Mouse (Mus musculus) E14TG2a.4 (cell line): ENCODE results near the gene Rgs10.
"Not testable (repeated sequence)": the region's sequence is repeated elsewhere in the genome, so short reads cannot be mapped to it uniquely, and the experiment has no call there.

Source experiments
- H3K27me3 ChIP-seq: 2 replicates; pipeline ENCODE4 v1.6.1; 2014; ENCODE audit warnings: low read length, control low read depth; ENCODE audit not compliant: insufficient read depth
- H3K36me3 ChIP-seq: 2 replicates; pipeline ENCODE4 v1.6.1; 2014; ENCODE audit warnings: low read length, control low read depth; ENCODE audit not compliant: insufficient read depth
- H3K4me1 ChIP-seq: replicated peaks from 2 replicates; pipeline ENCODE4 v1.6.1; 2014; ENCODE audit warnings: low read depth, low read length, control low read depth
- H3K4me3 ChIP-seq: replicated peaks from 2 replicates; pipeline ENCODE4 v1.5.1; 2014; ENCODE audit warnings: mild to moderate bottlenecking, low read length
- H3K9me3 ChIP-seq: 2 replicates; pipeline ENCODE4 v1.6.1; 2014; ENCODE audit warnings: low read length, control low read depth
- CTCF ChIP-seq: conservative IDR thresholded peaks from 2 replicates; pipeline ENCODE4 v1.5.1; 2014; ENCODE audit warnings: low read length
- NANOG ChIP-seq: IDR thresholded peaks from 2 replicates; pipeline ENCODE4 v1.6.1; 2014; ENCODE audit warnings: borderline replicate concordance, low read length, mixed read lengths
- POU5F1 ChIP-seq: IDR thresholded peaks from 2 replicates; pipeline ENCODE4 v1.6.1; 2014; ENCODE audit warnings: low read length, borderline replicate concordance

Gene Rgs10

DNA sequence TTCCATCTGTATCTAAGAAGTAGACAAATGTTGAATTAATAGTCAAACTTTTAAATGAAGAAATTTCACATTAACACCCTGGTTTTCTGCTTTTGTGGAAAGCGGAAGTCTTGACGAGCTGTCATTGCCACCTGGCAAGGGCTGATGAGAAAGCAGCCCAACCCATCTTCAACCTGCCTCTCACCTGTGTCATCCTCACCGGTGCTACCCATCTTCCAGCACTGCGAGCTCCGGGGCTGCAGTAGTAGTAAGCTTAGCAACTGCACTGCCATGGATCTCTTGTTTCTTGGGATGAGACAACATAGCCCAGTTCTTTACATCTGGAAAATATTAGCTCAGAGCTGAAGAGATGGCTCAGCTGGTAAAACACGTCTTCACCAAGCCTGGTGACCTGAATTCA is 72.9 kb downstream of the Rgs10 start:
- TF ChIP-seq POU5F1 (no peak), CTCF (no peak), NANOG (no peak)
- H3K27me3 ChIP-seq: peaks cover 6% of the 10 kb centered on the region; the same call in 1 of the 2 replicates
- no peaks in the 10 kb centered on the region; the same call in 1 of the 2 replicates for H3K9me3 ChIP-seq
- no peak overlapping the region for H3K4me3 ChIP-seq
- no peaks in the 10 kb centered on the region for H3K36me3 ChIP-seq
- no peaks in the 10 kb centered on the region for H3K4me1 ChIP-seq

DNA sequence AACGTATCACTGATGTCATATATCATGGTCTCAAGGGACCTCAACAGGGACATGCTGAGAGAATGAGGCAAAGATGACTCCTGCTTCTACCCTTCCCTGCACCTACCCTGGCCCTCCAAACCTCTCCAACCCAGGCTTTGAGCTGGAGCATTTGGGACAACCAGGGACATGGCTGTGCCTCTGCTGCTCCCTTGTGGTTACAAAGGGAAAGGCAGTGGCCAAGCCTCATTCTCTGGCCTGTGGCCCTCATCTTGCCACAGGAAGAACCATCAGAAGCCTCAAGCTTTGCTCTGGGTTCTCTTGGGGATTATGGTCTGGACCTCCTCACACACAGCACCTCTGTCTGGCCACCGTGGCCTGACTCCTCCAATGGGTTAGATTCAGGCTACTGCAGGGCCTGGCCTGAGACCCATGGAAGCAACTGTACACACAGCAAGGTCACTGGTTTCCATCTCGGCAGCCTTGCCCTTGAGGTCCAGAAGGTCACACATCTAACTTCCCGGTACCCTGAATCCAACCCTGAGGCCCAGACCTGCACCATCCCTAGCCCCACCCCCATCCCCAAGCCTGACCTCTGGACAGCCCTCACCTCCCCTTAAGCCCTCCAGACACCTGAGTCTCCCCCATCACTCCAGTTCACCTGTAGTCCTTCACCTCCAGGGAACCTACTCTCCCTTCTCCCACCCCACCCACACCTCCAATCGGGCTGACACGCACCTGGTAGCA is 73.5 kb downstream of the Rgs10 start:
- H3K4me3 ChIP-seq: no peak overlapping the region
- peaks cover 6% of the 10 kb centered on the region; the same call in 1 of the 2 replicates for H3K27me3 ChIP-seq
- H3K4me1 ChIP-seq: no peaks in the 10 kb centered on the region
- no peaks in the 10 kb centered on the region; the same call in 1 of the 2 replicates for H3K9me3 ChIP-seq
- TF ChIP-seq POU5F1: no peak
- TF ChIP-seq NANOG: no peak
- peak; percentile 99 for TF ChIP-seq CTCF
- H3K36me3 ChIP-seq: no peaks in the 10 kb centered on the region

DNA sequence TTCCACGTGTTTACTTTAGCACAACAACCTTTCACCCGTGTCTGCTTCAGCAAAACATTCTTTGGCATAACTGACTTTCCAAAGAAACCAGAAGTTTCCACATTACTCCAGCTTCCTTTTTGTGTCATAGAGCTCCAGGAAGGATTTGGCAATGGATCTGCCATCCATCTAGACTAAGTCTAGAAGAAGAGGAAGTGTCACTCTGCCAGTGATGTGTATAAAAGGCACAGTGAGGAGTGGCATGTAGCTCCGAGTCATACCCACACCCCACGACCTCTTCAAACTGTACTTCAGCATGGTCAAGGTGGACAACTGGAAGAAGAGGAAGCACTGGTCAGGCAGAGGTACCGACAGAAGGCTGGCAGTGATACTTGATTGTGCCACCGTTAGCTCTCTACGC is 74.1 kb downstream of the Rgs10 start:
- Histone ChIP-seq H3K4me1 (no peaks in the 10 kb centered on the region), H3K9me3 (no peaks in the 10 kb centered on the region; the same call in 1 of the 2 replicates)
- TF ChIP-seq CTCF (no peak), POU5F1 (no peak), NANOG (no peak)

DNA sequence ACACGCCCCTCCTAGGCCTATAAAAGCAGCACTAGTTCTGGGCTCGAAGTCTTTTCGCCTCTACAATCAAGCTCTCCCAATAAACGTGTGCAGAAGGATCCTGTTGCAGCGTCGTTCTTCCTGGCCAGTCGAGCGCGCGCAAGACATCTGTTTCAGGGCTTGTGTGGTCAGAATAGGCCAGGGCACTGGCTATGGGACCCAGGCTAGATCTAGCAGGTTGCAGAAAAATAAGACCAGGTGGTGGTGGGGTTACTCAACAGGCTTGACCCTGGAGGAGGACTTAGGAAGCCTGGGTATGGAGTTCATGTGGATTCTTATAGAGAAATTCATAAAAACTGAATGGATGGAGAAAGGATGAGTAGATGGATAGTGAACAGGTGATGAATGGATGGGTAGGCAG is 75.9 kb downstream of the Rgs10 start:
- not testable (repeated sequence) for H3K27me3 ChIP-seq, H3K4me3 ChIP-seq, H3K4me1 ChIP-seq, H3K9me3 ChIP-seq, H3K36me3 ChIP-seq

More for the DNA sequence above, 74.1 kb downstream of the Rgs10 start:
- no peaks in the 10 kb centered on the region for H3K36me3 ChIP-seq
- no peak overlapping the region for H3K4me3 ChIP-seq
- peaks cover 6% of the 10 kb centered on the region; the same call in 1 of the 2 replicates for H3K27me3 ChIP-seq

DNA sequence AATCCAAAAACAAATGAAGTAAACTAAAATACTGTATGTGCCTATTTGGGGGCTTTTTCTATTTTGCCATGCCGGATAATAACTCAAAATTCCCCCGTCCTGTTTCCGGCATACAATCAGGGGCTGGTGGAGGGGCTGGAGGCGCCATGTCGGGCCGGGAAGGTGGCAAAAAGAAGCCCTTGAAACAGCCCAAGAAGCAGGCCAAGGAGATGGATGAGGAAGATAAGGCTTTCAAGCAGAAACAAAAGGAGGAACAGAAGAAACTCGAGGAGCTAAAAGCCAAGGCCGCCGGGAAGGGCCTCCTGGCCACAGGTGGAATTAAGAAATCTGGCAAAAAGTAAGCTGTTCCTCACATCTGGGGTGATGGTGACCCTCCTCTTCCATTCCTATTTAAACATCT is 78.2 kb downstream of the Rgs10 start:
- H3K36me3 ChIP-seq, H3K4me3 ChIP-seq, H3K9me3 ChIP-seq, H3K27me3 ChIP-seq, H3K4me1 ChIP-seq: not testable (repeated sequence)

DNA sequence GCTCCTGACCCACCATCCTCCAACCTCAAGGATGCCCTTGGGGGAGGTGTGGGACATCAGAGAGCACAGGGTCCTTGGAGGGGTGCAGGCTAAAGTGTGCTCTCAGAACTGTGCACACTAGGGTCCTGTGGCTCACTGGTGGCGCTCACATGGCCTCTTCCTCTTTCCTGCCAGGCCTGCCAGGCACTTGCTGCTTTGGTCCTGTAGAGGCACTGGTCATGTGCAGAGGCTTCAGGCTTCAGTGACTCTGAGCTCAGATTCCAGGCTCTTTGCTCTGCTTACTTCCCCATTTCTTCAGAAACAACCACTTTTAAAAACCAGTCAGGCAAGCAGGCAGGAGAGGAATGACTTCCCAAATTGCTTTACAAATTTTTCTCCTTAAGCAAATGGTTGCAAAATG is 85.7 kb downstream of the Rgs10 start:
- H3K36me3 ChIP-seq: no peaks in the 10 kb centered on the region

DNA sequence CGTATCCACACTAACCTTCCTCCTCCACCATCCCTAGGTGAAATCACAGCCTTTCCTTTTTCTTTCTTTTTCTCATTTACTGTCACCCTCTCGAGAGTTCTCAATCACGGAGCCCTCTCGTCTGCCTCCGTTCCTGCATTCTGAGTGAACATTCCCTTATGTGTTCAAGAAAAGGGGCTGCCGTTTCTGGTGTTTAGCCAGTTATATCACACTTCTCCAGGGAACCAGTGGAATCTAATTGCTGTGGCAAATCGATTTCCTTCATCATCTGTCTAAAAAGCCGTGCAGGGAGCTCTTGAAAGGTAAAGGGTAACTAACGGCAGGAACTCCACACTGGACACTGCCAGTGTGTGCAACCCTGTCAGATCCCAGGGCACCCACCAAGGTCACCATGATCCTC is 87.6 kb downstream of the Rgs10 start:
- H3K27me3 ChIP-seq: no peaks in the 10 kb centered on the region
- TF ChIP-seq NANOG: no peak
- TF ChIP-seq POU5F1: no peak
- no peak for TF ChIP-seq CTCF

More for the DNA sequence above, 85.7 kb downstream of the Rgs10 start:
- no peaks in the 10 kb centered on the region for H3K4me1 ChIP-seq
- no peak overlapping the region for H3K4me3 ChIP-seq
- no peaks in the 10 kb centered on the region for H3K27me3 ChIP-seq
- no peak for TF ChIP-seq NANOG
- TF ChIP-seq CTCF: no peak
- TF ChIP-seq POU5F1: no peak
- H3K9me3 ChIP-seq: no peaks in the 10 kb centered on the region

DNA sequence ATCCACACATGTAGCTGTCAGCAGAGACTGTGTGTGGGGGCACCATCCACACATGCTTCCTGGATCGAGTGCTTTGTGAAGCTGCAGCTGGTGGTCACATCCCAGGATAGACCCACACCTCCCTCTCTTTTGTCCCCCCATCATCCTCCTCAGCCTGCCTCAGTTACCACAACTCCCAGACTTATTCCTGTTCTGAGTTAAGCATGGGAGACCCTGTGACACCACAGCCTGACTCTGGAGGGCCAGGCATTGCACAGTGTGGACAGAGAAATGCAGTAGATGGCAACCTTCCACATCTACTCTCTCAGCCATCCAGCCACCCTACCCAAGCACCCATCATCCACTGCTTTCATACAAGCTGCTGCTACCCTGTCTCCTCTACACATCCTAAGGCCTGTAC is 93.6 kb downstream of the Rgs10 start:
- H3K27me3 ChIP-seq: peaks cover 11% of the 10 kb centered on the region
- no peaks in the 10 kb centered on the region for H3K9me3 ChIP-seq
- H3K4me1 ChIP-seq: no peaks in the 10 kb centered on the region
- no peaks in the 10 kb centered on the region for H3K36me3 ChIP-seq
- TF ChIP-seq CTCF (no peak), NANOG (no peak), POU5F1 (no peak)
- H3K4me3 ChIP-seq: no peak overlapping the region

More for the DNA sequence above, 87.6 kb downstream of the Rgs10 start:
- H3K9me3 ChIP-seq: no peaks in the 10 kb centered on the region
- no peaks in the 10 kb centered on the region for H3K36me3 ChIP-seq
- H3K4me1 ChIP-seq: no peaks in the 10 kb centered on the region
- H3K4me3 ChIP-seq: no peak overlapping the region
